In genomic region chr11:102729835-102730234, GRCm38 (mm10) we compare ENCODE assay signal across 23 mouse cellular contexts. TPM values are rescaled to one million over a fixed set of nuclear protein-coding genes. Genes with fewer than 3 reads are reported as not detected.
DNase-seq lines count a peak whose midpoint lies in the region; ATAC-seq and TF ChIP-seq lines count a peak whose summit lies in the region.
"Had no signal": no experiment of that assay in that cellular context is flagged by ENCODE, and none has a peak within 500 bp of the region (broad histone marks: within the 10 kb centered on the region; RNA-seq: fewer than 3 reads in every experiment).

No protein-coding gene starts in this region.

- H3K4me3 ChIP-seq in lung, postnatal 0 days (ENCODE audit: low read depth, low read length): no peak overlapping the region
- no peak overlapping the region for H3K4me3 ChIP-seq in C2C12 (ENCODE audit: insufficient read depth, poor library complexity, severe bottlenecking)
- H3K4me3 ChIP-seq in stomach, postnatal 0 days (ENCODE audit: low read depth, low read length): no peak overlapping the region
- H3K4me3 ChIP-seq: embryonic facial prominence, embryonic 10.5 days; embryonic facial prominence, embryonic 12.5 days; forebrain, embryonic 13.5 days; forebrain, embryonic 15.5 days had no signal

- H3K27ac ChIP-seq in lung, postnatal 0 days (ENCODE audit: low read length): no peak overlapping the region
- no peak overlapping the region for H3K27ac ChIP-seq in stomach, postnatal 0 days (replicated peaks)
- H3K27ac ChIP-seq: embryonic facial prominence, embryonic 10.5 days; embryonic facial prominence, embryonic 12.5 days; forebrain, embryonic 13.5 days; forebrain, embryonic 15.5 days had no signal

- no peak overlapping the region for H3ac ChIP-seq in C2C12 (ENCODE audit: control insufficient read depth, insufficient read length, low read depth)

- peak; percentile 58 for ATAC-seq in lung, postnatal 0 days
- 0 out of 2 replicates have a peak, but pooled peaks have one; percentile 28 for ATAC-seq in stomach, postnatal 0 days (ENCODE audit: low FRiP score, low TSS enrichment)
- no peak for ATAC-seq in megakaryocyte progenitor cell, adult 5-6 weeks (replicated peaks; ENCODE audit: poor library complexity)
- ATAC-seq: forebrain, embryonic 13.5 days; forebrain, embryonic 15.5 days; forebrain, postnatal 0 days; Patski had no signal

- no peaks in the 10 kb centered on the region for H3K79me3 ChIP-seq in C2C12 (ENCODE audit: low read depth)

- H3K9me3 ChIP-seq in lung, postnatal 0 days (ENCODE audit: low read length): no peaks in the 10 kb centered on the region
- H3K9me3 ChIP-seq in stomach, postnatal 0 days (ENCODE audit: control insufficient read depth, low read length): no peaks in the 10 kb centered on the region
- H3K9me3 ChIP-seq: embryonic facial prominence, embryonic 10.5 days; embryonic facial prominence, embryonic 12.5 days; forebrain, embryonic 13.5 days; forebrain, embryonic 15.5 days had no signal

- no peaks in the 10 kb centered on the region for H3K4me1 ChIP-seq in lung, postnatal 0 days (ENCODE audit: insufficient read depth, low read depth, low read length)
- no peaks in the 10 kb centered on the region for H3K4me1 ChIP-seq in stomach, postnatal 0 days (replicated peaks; ENCODE audit: control insufficient read depth, insufficient read depth)
- H3K4me1 ChIP-seq: embryonic facial prominence, embryonic 10.5 days; embryonic facial prominence, embryonic 12.5 days; forebrain, embryonic 13.5 days; forebrain, embryonic 15.5 days had no signal

- H3K9ac ChIP-seq in lung, postnatal 0 days (replicated peaks; ENCODE audit: low read depth): no peak overlapping the region
- no peak overlapping the region for H3K9ac ChIP-seq in stomach, postnatal 0 days (ENCODE audit: low read length)
- H3K9ac ChIP-seq: embryonic facial prominence, embryonic 12.5 days; forebrain, embryonic 13.5 days; forebrain, embryonic 15.5 days; forebrain, postnatal 0 days had no signal

- no peaks in the 10 kb centered on the region for H3K36me3 ChIP-seq in lung, postnatal 0 days (ENCODE audit: insufficient read depth, low read length)
- H3K36me3 ChIP-seq in C2C12 (ENCODE audit: control insufficient read depth, insufficient read depth): no peaks in the 10 kb centered on the region
- no peaks in the 10 kb centered on the region for H3K36me3 ChIP-seq in stomach, postnatal 0 days (ENCODE audit: control insufficient read depth, insufficient read depth, low read length)
- H3K36me3 ChIP-seq: embryonic facial prominence, embryonic 10.5 days; embryonic facial prominence, embryonic 12.5 days; forebrain, embryonic 15.5 days had no signal

- TF ChIP-seq CTCF in lung, postnatal 0 days (IDR thresholded peaks at IDR 0.05): no peak
- TF ChIP-seq CTCF in C2C12 (IDR thresholded peaks at IDR 0.05; ENCODE audit: control insufficient read depth, insufficient read depth, insufficient read length): no peak
- no peak for TF ChIP-seq CTCF in stomach, postnatal 0 days (IDR thresholded peaks at IDR 0.05; ENCODE audit: low read depth)

- TF ChIP-seq EP300 in lung, postnatal 0 days (IDR thresholded peaks at IDR 0.05): peak; percentile 95
- TF ChIP-seq EP300 in stomach, postnatal 0 days (optimal IDR thresholded peaks at IDR 0.05): no peak

- no peak overlapping the region for H3K4me2 ChIP-seq in lung, postnatal 0 days (replicated peaks; ENCODE audit: low read depth, low read length)
- no peak overlapping the region for H3K4me2 ChIP-seq in stomach, postnatal 0 days (replicated peaks; ENCODE audit: low read depth)
- H3K4me2 ChIP-seq: embryonic facial prominence, embryonic 12.5 days; forebrain, embryonic 13.5 days; forebrain, embryonic 15.5 days had no signal

- no peaks in the 10 kb centered on the region for H3K79me2 ChIP-seq in C2C12 (ENCODE audit: control insufficient read depth, insufficient read depth)

- peak; percentile 67 for DNase-seq in lung, postnatal 0 days (ENCODE audit: low spot score)
- no peak for DNase-seq in lung, postnatal 10 days
- DNase-seq in ZHBTc4 (ENCODE audit: low read depth, low spot score): peak; percentile 19
- DNase-seq in stomach, postnatal 0 days (ENCODE audit: low spot score): no peak
- DNase-seq in urinary bladder, adult 2 months (ENCODE audit: low spot score): no peak
- DNase-seq in kidney, postnatal 14 days: no peak
- DNase-seq: adrenal gland, adult 2 months; adrenal gland, postnatal 10 days; adrenal gland, postnatal 25 days; B cell, adult 2 months; cerebellum, adult 11 months; cerebellum, adult 18-20 months; cerebellum, adult 9-10 months; cerebellum, postnatal 10 days; cerebellum, postnatal 25 days; forebrain, postnatal 0 days had no signal

- WGBS in lung, postnatal 0 days: 63% methylated on average over 3 of the region's 3 CpGs
- WGBS in stomach, postnatal 0 days: 78% methylated on average over 3 of the region's 3 CpGs

- no peaks in the 10 kb centered on the region for H3K27me3 ChIP-seq in lung, postnatal 0 days (replicated peaks; ENCODE audit: insufficient read depth, low read length)
- H3K27me3 ChIP-seq in C2C12 (ENCODE audit: control insufficient read depth, insufficient read depth, insufficient read length): no peaks in the 10 kb centered on the region
- H3K27me3 ChIP-seq in stomach, postnatal 0 days (ENCODE audit: control insufficient read depth, insufficient read depth, low read length): no peaks in the 10 kb centered on the region
- H3K27me3 ChIP-seq: embryonic facial prominence, embryonic 12.5 days; forebrain, embryonic 13.5 days; forebrain, embryonic 15.5 days; Patski had no signal

TF ChIP-seq in C2C12, 6 proteins besides CTCF, POLR2A, EP300 and RAD21:
- TF ChIP-seq MYOD1 (IDR thresholded peaks at IDR 0.05; ENCODE audit: control insufficient read depth, insufficient read length, low read depth) (peak; percentile 12), MAX (IDR thresholded peaks at IDR 0.05) (no peak), MYOG (IDR thresholded peaks at IDR 0.05; ENCODE audit: control insufficient read depth, extremely low read depth, insufficient read length) (no peak), CEBPB (IDR thresholded peaks at IDR 0.05; ENCODE audit: low read depth) (peak; percentile 85), USF1 (IDR thresholded peaks at IDR 0.05; ENCODE audit: low read depth) (no peak), FOSL1 (IDR thresholded peaks at IDR 0.05; ENCODE audit: insufficient read depth, low read length, poor library complexity, severe bottlenecking) (peak; percentile 22)
TF ChIP-seq in C2C12: peak in this region for 3.

RNA-seq across cellular contexts. Expression of gene Adam11, which starts 31.4 kb away (rescaled TPM):
- polyA plus RNA-seq in lung, postnatal 0 days (2015; fragmentation: Nextera tagmentation; extraction: Ambion mirVana): 0.78 and 1.8 TPM in 2 replicates
- polyA plus RNA-seq in C2C12 (2012; fragmentation: generic; extraction: Trizol): 0.41 TPM
- 1.8 and 2.0 TPM in 2 replicates for polyA plus RNA-seq in stomach, postnatal 0 days (2015; fragmentation: Nextera tagmentation; extraction: Ambion mirVana)
- polyA plus RNA-seq in urinary bladder, adult 2 months (2012; rRNA removed): 7.5 and 8.5 TPM in 2 replicates
- 0.17 and 2.9 TPM in 2 replicates for total RNA-seq in megakaryocyte progenitor cell, adult 5-6 weeks (2015)
- total RNA-seq in megakaryocyte progenitor cell, adult 5-6 weeks (2017): 0.44 TPM in 1 of 2 replicates, not detected in the other

RNA-seq across cellular contexts. Expression of gene Ccdc43, which starts 32.3 kb away (rescaled TPM):
- 20.4 and 22.8 TPM in 2 replicates for polyA plus RNA-seq in lung, postnatal 0 days (2015; fragmentation: Nextera tagmentation; extraction: Ambion mirVana)
- 18.6 TPM for polyA plus RNA-seq in C2C12 (2012; fragmentation: generic; extraction: Trizol)
- 19.0 and 20.8 TPM in 2 replicates for polyA plus RNA-seq in stomach, postnatal 0 days (2015; fragmentation: Nextera tagmentation; extraction: Ambion mirVana)
- polyA plus RNA-seq in urinary bladder, adult 2 months (2012; rRNA removed): 17.3 and 17.8 TPM in 2 replicates
- total RNA-seq in megakaryocyte progenitor cell, adult 5-6 weeks (2015): 25.5 and 28.9 TPM in 2 replicates
- 36.1 and 41.9 TPM in 2 replicates for total RNA-seq in megakaryocyte progenitor cell, adult 5-6 weeks (2017)

Comparison
In these comparisons a context has a peak if more than half of its experiments do, and no peak if none do; other contexts are left out.
1. DNase-seq: peak in lung, postnatal 0 days (single experiment) and ZHBTc4 (single experiment); none in lung, postnatal 10 days (single experiment), stomach, postnatal 0 days (single experiment), urinary bladder, adult 2 months (single experiment) and kidney, postnatal 14 days (single experiment).